Mouse (Mus musculus) lung, adult 18-20 months (tissue): ENCODE measurements around the gene Rpl9-ps1.
A peak's percentile ranks its signal among the peaks of the same experiment; 100 is the strongest.

ENCODE experiments used
- DNase-seq, 2 experiments: peaks; one replicate each; pipeline ENCODE4 v3.0.0; 2022; ENCODE audit warnings: mixed read lengths in 2 of 2

Gene Rpl9-ps1

GRCm38 (mm10) chr11:83619037-83619436 lies 26.4 kb downstream of the Rpl9-ps1 start:
- DNase-seq: no peak

DNA sequence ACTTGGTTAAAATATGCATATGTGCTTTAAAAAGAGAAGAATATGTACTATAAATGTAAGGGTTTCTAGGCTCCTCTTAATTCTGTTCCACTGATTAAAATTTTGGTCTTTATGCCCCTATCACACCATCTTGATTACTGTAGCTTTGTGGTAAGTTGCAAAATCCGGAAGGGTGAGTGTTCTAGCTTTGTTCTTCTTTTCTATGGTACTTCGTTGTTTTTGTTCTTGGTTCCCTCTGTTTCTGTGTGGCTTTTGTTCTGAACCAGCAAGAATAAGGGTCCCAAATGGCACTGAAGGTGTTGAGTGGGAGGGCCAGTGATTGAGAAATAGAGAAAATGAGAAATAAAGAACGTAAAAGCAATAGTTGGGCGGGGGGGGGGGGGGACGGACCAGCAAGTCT lies 27.2 kb downstream of the Rpl9-ps1 start:
- DNase-seq: no peak

DNA sequence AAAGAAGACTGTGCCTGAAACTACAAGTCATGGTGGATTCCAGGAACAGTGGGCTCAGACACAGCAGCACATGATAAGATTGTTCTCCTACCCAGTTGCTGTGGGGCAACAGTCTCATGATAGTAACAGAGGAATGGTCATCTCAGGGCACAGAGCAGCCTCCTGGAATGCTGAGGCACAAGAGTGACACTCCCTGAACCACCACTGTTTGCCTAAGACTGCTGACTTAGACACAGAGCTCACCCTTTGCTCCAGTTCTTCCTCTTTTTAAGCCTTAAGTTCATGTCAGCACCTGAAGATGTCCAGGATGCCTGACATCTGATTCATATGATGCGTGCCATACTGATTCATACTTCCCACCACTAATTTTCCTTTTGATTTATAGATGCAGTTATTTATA lies 28.8 kb downstream of the Rpl9-ps1 start:
- no peak for DNase-seq

DNA sequence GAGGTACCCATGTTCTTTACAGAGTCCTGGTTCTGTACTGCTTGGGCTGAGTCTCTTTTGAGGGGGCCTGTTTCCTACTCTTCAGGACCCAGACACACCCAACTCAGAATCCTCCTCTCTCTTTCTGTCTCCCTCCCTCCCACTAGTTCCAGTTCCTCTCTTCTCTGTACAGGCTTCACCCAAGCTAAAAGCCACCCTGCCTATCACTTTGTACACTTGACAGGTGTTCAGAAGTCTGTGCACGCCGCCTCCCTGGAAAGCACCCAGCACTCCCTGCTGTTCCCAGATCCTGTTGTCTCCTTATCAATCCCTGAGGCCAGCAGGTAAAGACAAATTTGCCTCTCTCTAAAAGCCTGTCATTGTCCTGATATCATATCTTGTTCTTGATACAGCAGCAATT lies 34.5 kb downstream of the Rpl9-ps1 start:
- no peak for DNase-seq

GRCm38 (mm10) chr11:83606396-83606795 lies 39.0 kb downstream of the Rpl9-ps1 start:
- DNase-seq: no peak

DNA sequence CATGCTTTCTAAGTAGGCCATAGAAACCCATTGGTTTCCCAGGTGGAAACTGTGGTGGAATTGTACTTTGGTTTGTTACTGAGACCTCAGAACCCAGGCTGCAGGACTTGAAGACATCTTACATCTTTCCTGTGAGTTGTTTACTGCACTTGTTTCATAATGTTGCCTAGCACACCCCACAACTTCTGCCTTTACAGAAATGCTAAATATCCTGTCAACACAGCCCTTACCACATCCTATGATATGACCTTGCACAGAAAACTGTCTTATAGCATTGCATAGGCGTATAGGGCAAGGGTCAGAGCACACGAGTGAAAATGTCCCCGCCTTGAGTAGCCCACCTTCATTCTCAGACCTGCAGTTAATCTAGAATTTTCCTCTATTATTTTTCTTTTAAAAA lies 39.9 kb downstream of the Rpl9-ps1 start:
- DNase-seq: no peak

- DNase-seq: no peak
Measured at GRCm38 (mm10) chr11:83604698-83605097, 40.7 kb downstream of the Rpl9-ps1 start.

DNA sequence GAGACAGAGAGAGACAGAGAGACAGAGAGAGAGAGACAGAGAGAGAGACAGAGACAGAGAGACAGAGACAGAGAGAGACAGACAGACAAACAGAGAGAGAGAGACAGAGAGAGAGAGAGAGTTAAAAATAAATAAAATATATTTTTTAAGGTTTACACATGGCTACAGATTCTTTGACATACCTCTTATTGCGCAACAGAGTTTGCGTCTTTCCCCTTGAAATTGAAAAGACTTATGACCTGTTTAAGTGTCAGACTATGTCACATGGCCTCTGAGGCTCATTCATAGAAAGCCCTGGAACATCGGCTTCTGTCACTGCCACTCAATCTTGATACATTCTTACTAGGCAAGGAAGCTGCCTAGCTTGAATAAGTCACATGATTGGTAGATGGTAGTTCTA lies 42.0 kb downstream of the Rpl9-ps1 start:
- DNase-seq: no peak

- peak in 1 of 2 experiments; percentile 57 for DNase-seq
Measured at GRCm38 (mm10) chr11:83600576-83600975, 44.8 kb downstream of the Rpl9-ps1 start.

DNA sequence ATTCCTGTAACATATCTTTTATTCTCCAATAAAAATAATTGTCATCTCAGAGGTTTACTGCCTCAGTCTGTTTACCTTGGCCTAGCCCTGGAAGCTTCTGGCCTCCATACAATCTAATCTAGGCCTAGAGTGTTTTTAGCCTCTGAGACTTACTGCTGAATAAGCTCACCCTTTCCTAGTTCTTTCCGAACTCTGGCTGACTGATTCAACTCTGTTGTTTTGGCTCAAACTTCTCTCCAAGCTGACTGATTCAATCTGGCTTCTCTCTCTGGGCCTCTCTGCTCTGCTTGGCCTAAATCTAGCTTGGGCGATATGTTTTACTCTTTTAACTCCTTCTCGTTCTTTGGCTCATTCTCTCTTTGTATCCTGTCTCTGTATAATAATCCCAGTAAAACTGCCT lies 46.4 kb downstream of the Rpl9-ps1 start:
- no peak for DNase-seq

DNA sequence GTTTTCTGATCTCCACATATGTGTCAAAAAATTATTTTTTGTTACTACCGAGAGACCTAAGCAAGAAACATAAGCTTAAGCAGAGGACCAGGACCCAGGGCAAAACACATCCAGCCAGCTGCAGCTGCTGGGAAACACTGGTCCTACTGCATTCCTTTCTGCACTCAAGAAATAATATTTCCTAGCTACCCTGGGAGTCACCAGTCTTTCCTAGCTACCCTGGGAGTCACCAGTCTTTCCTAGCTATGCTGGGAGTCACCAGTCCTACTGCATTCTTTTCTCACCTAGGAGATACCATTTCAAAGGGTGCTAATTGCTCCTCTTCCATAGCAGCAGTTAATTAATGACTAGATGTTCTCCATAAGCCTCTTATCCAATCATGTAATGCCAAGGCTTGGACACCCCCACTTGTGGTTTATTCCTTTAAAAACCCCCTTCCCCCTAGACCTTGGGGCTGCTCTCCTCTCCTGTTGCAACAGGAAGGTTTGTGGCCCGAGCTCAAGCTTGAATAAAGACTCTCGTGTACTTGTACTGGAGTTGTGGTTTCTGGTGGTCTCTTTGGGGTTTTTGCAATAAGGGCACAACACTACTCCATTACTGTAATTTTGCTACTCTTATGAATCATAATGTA lies 47.1 kb downstream of the Rpl9-ps1 start:
- no peak for DNase-seq

- DNase-seq: no peak
Measured at GRCm38 (mm10) chr11:83597796-83598195, 47.6 kb downstream of the Rpl9-ps1 start.

DNA sequence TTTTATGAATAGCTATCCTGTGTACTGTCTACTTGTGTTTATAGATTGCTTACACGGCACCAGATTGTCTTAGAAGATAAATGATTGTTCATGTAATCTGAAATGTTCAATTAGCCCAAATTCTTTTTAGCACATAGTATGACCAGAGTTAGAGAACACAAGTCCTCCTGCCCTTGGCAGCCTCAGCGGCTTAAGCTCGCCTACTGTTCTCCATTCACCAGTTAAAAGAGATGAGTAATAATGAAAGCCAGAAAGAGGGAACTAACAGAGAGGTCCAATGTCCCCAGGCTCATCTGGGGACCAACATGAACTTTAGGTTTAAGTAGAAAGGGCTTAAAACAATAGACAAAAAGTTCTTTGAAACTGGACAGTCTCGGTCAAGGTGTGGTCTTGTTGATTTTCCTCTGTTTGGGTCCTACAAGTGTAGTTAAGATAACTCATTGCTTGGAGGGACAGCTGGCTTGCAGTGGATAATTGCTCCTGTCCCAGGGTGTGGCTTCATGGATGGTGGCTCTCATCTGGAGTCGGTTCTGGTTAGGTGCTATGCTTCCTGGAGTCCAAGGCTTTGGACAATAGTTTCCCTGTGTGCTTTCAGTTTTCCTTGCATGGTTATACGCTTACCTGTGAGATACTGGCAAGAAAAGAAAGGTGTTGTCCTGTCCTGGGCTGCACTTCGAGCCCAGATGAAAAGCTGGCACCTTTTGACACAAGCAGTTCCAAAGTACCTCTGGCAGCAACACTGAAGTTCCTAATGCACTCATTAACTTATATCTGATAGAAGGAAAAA lies 49.6 kb downstream of the Rpl9-ps1 start:
- DNase-seq: no peak
